Mouse (Mus musculus): ENCODE measurements around the gene Trpc7. TPM values are rescaled to one million over a fixed set of nuclear protein-coding genes. Genes with fewer than 3 reads are reported as not detected.

The Trpc7 gene
- 3.3 and 5.0 TPM in 2 replicates for polyA plus RNA-seq (2012; rRNA removed)

- TF ChIP-seq POLR2A (IDR thresholded peaks at IDR 0.05; ENCODE audit: borderline replicate concordance, extremely low read depth, insufficient read depth, insufficient read length, poor library complexity, severe bottlenecking) (no peak), CTCF (IDR thresholded peaks at IDR 0.05; ENCODE audit: borderline replicate concordance, extremely low read depth, insufficient read depth, insufficient read length) (no peak)
- no peak for DNase-seq (ENCODE audit: low read depth)
Observed at GRCm38 (mm10) chr13:56895893-56896292, at the start of gene Trpc7. Gene Trpc7, minus strand, starts transcription at chr13:56895993.

GRCm38 (mm10) chr13:56939261-56939660, 43.5 kb upstream of the Trpc7 start:
- DNase-seq (ENCODE audit: low read depth) = no peak
- TF ChIP-seq POLR2A (IDR thresholded peaks at IDR 0.05; ENCODE audit: borderline replicate concordance, extremely low read depth, insufficient read depth, insufficient read length, poor library complexity, severe bottlenecking) (no peak), CTCF (IDR thresholded peaks at IDR 0.05; ENCODE audit: borderline replicate concordance, extremely low read depth, insufficient read depth, insufficient read length) (no peak)

- TF ChIP-seq CTCF (IDR thresholded peaks at IDR 0.05; ENCODE audit: borderline replicate concordance, extremely low read depth, insufficient read depth, insufficient read length) (no peak), POLR2A (IDR thresholded peaks at IDR 0.05; ENCODE audit: borderline replicate concordance, extremely low read depth, insufficient read depth, insufficient read length, poor library complexity, severe bottlenecking) (no peak)
- DNase-seq (ENCODE audit: low read depth) = peak; percentile 89
Observed at GRCm38 (mm10) chr13:56933832-56934510, 38.2 kb upstream of the Trpc7 start.

- DNase-seq (ENCODE audit: low read depth) = no peak
- TF ChIP-seq CTCF (IDR thresholded peaks at IDR 0.05; ENCODE audit: borderline replicate concordance, extremely low read depth, insufficient read depth, insufficient read length) (no peak), POLR2A (IDR thresholded peaks at IDR 0.05; ENCODE audit: borderline replicate concordance, extremely low read depth, insufficient read depth, insufficient read length, poor library complexity, severe bottlenecking) (no peak)
Observed at GRCm38 (mm10) chr13:56930421-56930820, 34.6 kb upstream of the Trpc7 start.

- TF ChIP-seq CTCF (IDR thresholded peaks at IDR 0.05; ENCODE audit: borderline replicate concordance, extremely low read depth, insufficient read depth, insufficient read length) (no peak), POLR2A (IDR thresholded peaks at IDR 0.05; ENCODE audit: borderline replicate concordance, extremely low read depth, insufficient read depth, insufficient read length, poor library complexity, severe bottlenecking) (no peak)
Observed at GRCm38 (mm10) chr13:56922976-56923375, 27.2 kb upstream of the Trpc7 start.

GRCm38 (mm10) chr13:56921251-56921650, 25.5 kb upstream of the Trpc7 start:
- peak; percentile 75 for DNase-seq (ENCODE audit: low read depth)
- TF ChIP-seq CTCF (IDR thresholded peaks at IDR 0.05; ENCODE audit: borderline replicate concordance, extremely low read depth, insufficient read depth, insufficient read length) = no peak
- TF ChIP-seq POLR2A (IDR thresholded peaks at IDR 0.05; ENCODE audit: borderline replicate concordance, extremely low read depth, insufficient read depth, insufficient read length, poor library complexity, severe bottlenecking) = no peak

More at GRCm38 (mm10) chr13:56922976-56923375, 27.2 kb upstream of the Trpc7 start:
- no peak for DNase-seq (ENCODE audit: low read depth)

GRCm38 (mm10) chr13:56914721-56915120, 18.9 kb upstream of the Trpc7 start:
- no peak for DNase-seq (ENCODE audit: low read depth)
- TF ChIP-seq POLR2A (IDR thresholded peaks at IDR 0.05; ENCODE audit: borderline replicate concordance, extremely low read depth, insufficient read depth, insufficient read length, poor library complexity, severe bottlenecking) (no peak), CTCF (IDR thresholded peaks at IDR 0.05; ENCODE audit: borderline replicate concordance, extremely low read depth, insufficient read depth, insufficient read length) (no peak)

- no peak for TF ChIP-seq CTCF (IDR thresholded peaks at IDR 0.05; ENCODE audit: borderline replicate concordance, extremely low read depth, insufficient read depth, insufficient read length)
- no peak for TF ChIP-seq POLR2A (IDR thresholded peaks at IDR 0.05; ENCODE audit: borderline replicate concordance, extremely low read depth, insufficient read depth, insufficient read length, poor library complexity, severe bottlenecking)
- peak; percentile 61 for DNase-seq (ENCODE audit: low read depth)
Observed at GRCm38 (mm10) chr13:56911093-56911492, 15.3 kb upstream of the Trpc7 start.

- DNase-seq (ENCODE audit: low read depth) = peak; percentile 54
- TF ChIP-seq CTCF (IDR thresholded peaks at IDR 0.05; ENCODE audit: borderline replicate concordance, extremely low read depth, insufficient read depth, insufficient read length) = no peak
- TF ChIP-seq POLR2A (IDR thresholded peaks at IDR 0.05; ENCODE audit: borderline replicate concordance, extremely low read depth, insufficient read depth, insufficient read length, poor library complexity, severe bottlenecking) = no peak
Observed at GRCm38 (mm10) chr13:56895386-56895785, 407 bp downstream of the Trpc7 start.

GRCm38 (mm10) chr13:56894543-56894942, 1.2 kb downstream of the Trpc7 start:
- no peak for DNase-seq (ENCODE audit: low read depth)
- TF ChIP-seq CTCF (IDR thresholded peaks at IDR 0.05; ENCODE audit: borderline replicate concordance, extremely low read depth, insufficient read depth, insufficient read length) = 0 out of 2 replicates have a peak, but pooled peaks have one; percentile 6
- no peak for TF ChIP-seq POLR2A (IDR thresholded peaks at IDR 0.05; ENCODE audit: borderline replicate concordance, extremely low read depth, insufficient read depth, insufficient read length, poor library complexity, severe bottlenecking)

GRCm38 (mm10) chr13:56889888-56890287, 5.9 kb downstream of the Trpc7 start:
- TF ChIP-seq CTCF (IDR thresholded peaks at IDR 0.05; ENCODE audit: borderline replicate concordance, extremely low read depth, insufficient read depth, insufficient read length) = no peak
- no peak for TF ChIP-seq POLR2A (IDR thresholded peaks at IDR 0.05; ENCODE audit: borderline replicate concordance, extremely low read depth, insufficient read depth, insufficient read length, poor library complexity, severe bottlenecking)
- DNase-seq (ENCODE audit: low read depth) = no peak

GRCm38 (mm10) chr13:56882931-56883330, 12.9 kb downstream of the Trpc7 start:
- DNase-seq (ENCODE audit: low read depth) = no peak
- TF ChIP-seq CTCF (IDR thresholded peaks at IDR 0.05; ENCODE audit: borderline replicate concordance, extremely low read depth, insufficient read depth, insufficient read length) = no peak
- no peak for TF ChIP-seq POLR2A (IDR thresholded peaks at IDR 0.05; ENCODE audit: borderline replicate concordance, extremely low read depth, insufficient read depth, insufficient read length, poor library complexity, severe bottlenecking)
